Mouse (Mus musculus): ENCODE measurements around the gene Apoa2.
A peak's percentile ranks its signal among the peaks of the same experiment; 100 is the strongest.

Gene Apoa2

GRCm38 (mm10) chr1:171224857-171225256 is at the start of gene Apoa2:
Gene Apoa2 (plus strand): TSS chr1:171225054.
- DNase-seq (ENCODE audit: low read depth): no peak

- no peak for DNase-seq (ENCODE audit: low read depth)
These were observed 45.2 kb upstream of the Apoa2 start for GRCm38 (mm10) chr1:171179487-171180171.

GRCm38 (mm10) chr1:171183025-171183424 is 41.8 kb upstream of the Apoa2 start:
- DNase-seq (ENCODE audit: low read depth): no peak

GRCm38 (mm10) chr1:171183620-171184019 is 41.2 kb upstream of the Apoa2 start:
- no peak for DNase-seq (ENCODE audit: low read depth)

GRCm38 (mm10) chr1:171184314-171184713 is 40.5 kb upstream of the Apoa2 start:
- peak; percentile 36 for DNase-seq (ENCODE audit: low read depth)

GRCm38 (mm10) chr1:171185655-171186054 is 39.2 kb upstream of the Apoa2 start:
- no peak for DNase-seq (ENCODE audit: low read depth)

GRCm38 (mm10) chr1:171187851-171188700 is 36.8 kb upstream of the Apoa2 start:
- no peak for DNase-seq (ENCODE audit: low read depth)

- no peak for DNase-seq (ENCODE audit: low read depth)
These were observed 35.8 kb upstream of the Apoa2 start for GRCm38 (mm10) chr1:171189046-171189445.

- DNase-seq (ENCODE audit: low read depth): no peak
These were observed 35.3 kb upstream of the Apoa2 start for GRCm38 (mm10) chr1:171189476-171190114.

- DNase-seq (ENCODE audit: low read depth): no peak
These were observed 34.0 kb upstream of the Apoa2 start for GRCm38 (mm10) chr1:171190832-171191231.

- no peak for DNase-seq (ENCODE audit: low read depth)
These were observed 32.6 kb upstream of the Apoa2 start for GRCm38 (mm10) chr1:171192283-171192682.

GRCm38 (mm10) chr1:171193093-171193840 is 31.6 kb upstream of the Apoa2 start:
- DNase-seq (ENCODE audit: low read depth): no peak

- DNase-seq (ENCODE audit: low read depth): no peak
These were observed 30.7 kb upstream of the Apoa2 start for GRCm38 (mm10) chr1:171193911-171194830.

- no peak for DNase-seq (ENCODE audit: low read depth)
These were observed 29.6 kb upstream of the Apoa2 start for GRCm38 (mm10) chr1:171195046-171195822.

GRCm38 (mm10) chr1:171195887-171196397 is 28.9 kb upstream of the Apoa2 start, which contains the start of gene Pcp4l1:
Gene Pcp4l1 (minus strand): TSS chr1:171196268.
- no peak for DNase-seq (ENCODE audit: low read depth)

GRCm38 (mm10) chr1:171199532-171199931 is 25.3 kb upstream of the Apoa2 start:
- DNase-seq (ENCODE audit: low read depth): no peak

GRCm38 (mm10) chr1:171200769-171201168 is 24.1 kb upstream of the Apoa2 start:
- DNase-seq (ENCODE audit: low read depth): no peak

GRCm38 (mm10) chr1:171203471-171204248 is 21.2 kb upstream of the Apoa2 start:
- DNase-seq (ENCODE audit: low read depth): no peak

- no peak for DNase-seq (ENCODE audit: low read depth)
These were observed 20.6 kb upstream of the Apoa2 start for GRCm38 (mm10) chr1:171204249-171204644.
